Mouse (Mus musculus): ENCODE results near the gene Olfml3. TPM values are rescaled to one million over a fixed set of nuclear protein-coding genes. Genes with fewer than 3 reads are reported as not detected.

Gene Olfml3
- total and polyA plus RNA-seq, 2 experiments from 2014 or later, result 10.6 to 20.5 TPM

DNA sequence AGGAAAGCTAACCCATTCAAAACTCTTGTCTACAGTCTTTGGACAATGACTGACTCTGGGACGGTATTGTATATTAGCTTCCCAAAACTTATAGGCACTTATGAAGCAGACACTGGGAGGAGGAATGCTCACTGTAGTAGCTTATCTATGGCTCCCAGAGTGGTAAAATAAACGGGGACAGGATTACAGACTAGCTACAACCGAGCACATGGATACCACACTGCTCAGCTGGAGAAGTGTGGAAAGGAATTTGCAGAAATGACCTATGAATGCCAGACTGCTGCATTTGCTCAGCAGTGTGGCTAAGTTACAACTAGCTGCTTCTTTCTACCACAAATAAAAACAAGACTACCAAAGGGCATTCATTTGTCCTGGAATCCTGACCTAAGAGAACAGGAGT is 17.6 kb upstream of the Olfml3 start:
- Histone ChIP-seq H3K4me2 (ENCODE audit: low read depth, low read length) (no peak overlapping the region), H3K36me3 (replicated peaks; ENCODE audit: control insufficient read depth, insufficient read depth, low read length) (peaks cover 78% of the 10 kb centered on the region)

DNA sequence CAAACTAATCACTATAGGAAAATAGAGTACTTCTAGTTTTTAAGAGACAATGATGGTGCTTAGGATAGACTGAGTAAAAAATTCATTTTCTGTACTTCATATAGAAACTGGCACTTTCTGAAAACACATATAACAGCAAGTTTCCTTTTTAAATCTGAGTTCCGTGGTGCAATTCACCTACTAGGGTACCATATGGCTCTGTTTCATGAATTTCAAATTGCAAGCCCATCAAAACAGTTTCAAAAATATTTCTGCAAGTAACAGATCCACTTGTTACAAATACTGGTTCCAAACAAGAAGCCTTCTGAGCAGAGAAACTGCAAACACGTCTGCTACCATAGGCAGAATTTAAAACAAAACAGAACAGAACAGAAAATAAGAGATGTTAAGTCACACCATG is 13.8 kb upstream of the Olfml3 start:
- Histone ChIP-seq H3K9ac (replicated peaks; ENCODE audit: low read depth, low read length) (no peak overlapping the region), H3K27ac (ENCODE audit: low read depth) (no peak overlapping the region), H3K36me3 (replicated peaks; ENCODE audit: control insufficient read depth, insufficient read depth, low read length) (peaks cover 82% of the 10 kb centered on the region), H3K9me3 (replicated peaks; ENCODE audit: control insufficient read depth, low read length) (no peaks in the 10 kb centered on the region), H3K4me1 (ENCODE audit: control insufficient read depth, insufficient read depth) (no peaks in the 10 kb centered on the region), H3K4me3 (ENCODE audit: low read depth, low read length) (no peak overlapping the region), H3K4me2 (ENCODE audit: low read depth, low read length) (no peak overlapping the region), H3K27me3 (ENCODE audit: control insufficient read depth, insufficient read depth, low read length) (no peaks in the 10 kb centered on the region)
- no peak for TF ChIP-seq CTCF (IDR thresholded peaks at IDR 0.05; ENCODE audit: low read depth)
- TF ChIP-seq EP300 (IDR thresholded peaks at IDR 0.05; ENCODE audit: low read depth), result no peak
- 90% methylated on average over 2 of the region's 2 CpGs for WGBS
- ATAC-seq (ENCODE audit: insufficient read depth, low read depth), result no peak
- DNase-seq (ENCODE audit: low spot score), result no peak

More for the DNA sequence above, 17.6 kb upstream of the Olfml3 start:
- H3K4me3 ChIP-seq (ENCODE audit: low read depth, low read length), result no peak overlapping the region
- DNase-seq (ENCODE audit: low spot score) (peak; percentile 70), ATAC-seq (ENCODE audit: insufficient read depth, low read depth) (peak; percentile 89)
- 11% methylated on average over 3 of the region's 3 CpGs for WGBS
- H3K9ac ChIP-seq (replicated peaks; ENCODE audit: low read depth, low read length), result no peak overlapping the region
- H3K4me1 ChIP-seq (ENCODE audit: control insufficient read depth, insufficient read depth), result no peaks in the 10 kb centered on the region
- no peaks in the 10 kb centered on the region for H3K27me3 ChIP-seq (ENCODE audit: control insufficient read depth, insufficient read depth, low read length)
- no peak for TF ChIP-seq EP300 (IDR thresholded peaks at IDR 0.05; ENCODE audit: low read depth)
- no peak for TF ChIP-seq CTCF (IDR thresholded peaks at IDR 0.05; ENCODE audit: low read depth)
- no peaks in the 10 kb centered on the region for H3K9me3 ChIP-seq (replicated peaks; ENCODE audit: control insufficient read depth, low read length)
- H3K27ac ChIP-seq (ENCODE audit: low read depth), result peak overlapping the region; percentile 71

DNA sequence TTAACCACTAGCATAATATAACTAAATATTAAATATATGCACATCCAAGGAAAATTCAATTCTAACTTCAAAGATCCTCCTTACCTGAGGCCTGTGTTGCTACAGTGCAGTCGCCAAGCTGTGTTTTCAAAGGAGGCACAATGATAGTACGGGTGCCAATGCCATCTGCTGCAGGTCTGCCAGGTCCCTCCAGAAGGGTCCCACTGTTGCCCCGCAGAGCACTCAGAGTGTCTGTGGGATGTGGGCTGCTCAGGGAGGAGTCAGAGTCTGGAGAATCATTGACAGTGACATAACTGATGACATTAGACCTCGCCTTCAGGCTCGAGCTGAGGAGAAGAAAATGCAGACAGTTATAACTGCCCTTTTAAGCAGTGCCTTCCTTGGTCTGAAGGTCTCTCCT is 8.9 kb upstream of the Olfml3 start:
- no peak overlapping the region for H3K4me2 ChIP-seq (ENCODE audit: low read depth, low read length)
- 74% methylated on average over 5 of the region's 5 CpGs for WGBS
- H3K36me3 ChIP-seq (replicated peaks; ENCODE audit: control insufficient read depth, insufficient read depth, low read length), result peaks cover 91% of the 10 kb centered on the region
- H3K27me3 ChIP-seq (ENCODE audit: control insufficient read depth, insufficient read depth, low read length), result no peaks in the 10 kb centered on the region
- H3K9me3 ChIP-seq (replicated peaks; ENCODE audit: control insufficient read depth, low read length), result no peaks in the 10 kb centered on the region
- H3K9ac ChIP-seq (replicated peaks; ENCODE audit: low read depth, low read length), result no peak overlapping the region
- TF ChIP-seq EP300 (IDR thresholded peaks at IDR 0.05; ENCODE audit: low read depth), result no peak
- no peak for TF ChIP-seq CTCF (IDR thresholded peaks at IDR 0.05; ENCODE audit: low read depth)
- DNase-seq (ENCODE audit: low spot score), result no peak
- H3K27ac ChIP-seq (ENCODE audit: low read depth), result no peak overlapping the region
- H3K4me3 ChIP-seq (ENCODE audit: low read depth, low read length), result no peak overlapping the region
- no peak for ATAC-seq (ENCODE audit: insufficient read depth, low read depth)
- no peaks in the 10 kb centered on the region for H3K4me1 ChIP-seq (ENCODE audit: control insufficient read depth, insufficient read depth)

DNA sequence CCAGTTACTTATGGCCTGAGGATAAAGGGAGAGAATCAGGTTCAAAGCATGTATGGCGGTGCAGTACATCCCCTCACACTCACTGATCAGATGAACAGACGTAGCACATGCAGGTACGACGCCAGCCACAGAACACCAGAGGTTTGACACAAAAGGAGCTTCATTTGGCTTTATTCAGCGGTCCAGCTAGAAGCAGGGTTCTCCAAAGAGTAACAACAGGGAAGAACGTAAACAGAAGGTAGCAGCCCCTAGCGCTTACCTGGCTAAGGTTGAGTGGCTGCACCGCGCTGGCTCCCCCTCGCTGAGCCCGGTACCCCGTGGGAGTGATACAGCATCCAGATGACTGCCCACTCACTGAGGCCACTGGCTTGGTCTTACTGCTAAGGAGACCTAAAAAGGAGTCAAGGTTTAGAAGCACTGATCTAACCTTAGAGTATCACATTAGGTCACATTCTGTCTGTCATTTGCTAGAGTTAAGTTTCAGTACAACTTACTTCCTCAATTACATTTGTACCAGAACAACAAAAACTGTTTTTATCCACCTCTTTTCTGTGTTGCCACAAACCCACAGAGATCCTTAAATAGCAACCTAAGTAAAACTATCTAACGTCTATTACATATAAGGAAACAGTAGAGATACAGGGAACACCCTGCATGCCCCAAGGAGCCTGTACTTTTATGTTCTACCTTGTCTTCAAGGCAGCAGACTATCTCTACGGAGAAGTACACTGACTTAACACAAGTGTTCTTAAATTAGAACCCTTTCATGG is 7.4 kb upstream of the Olfml3 start:
- peaks cover 79% of the 10 kb centered on the region for H3K36me3 ChIP-seq (replicated peaks; ENCODE audit: control insufficient read depth, insufficient read depth, low read length)
- no peaks in the 10 kb centered on the region for H3K27me3 ChIP-seq (ENCODE audit: control insufficient read depth, insufficient read depth, low read length)
- ATAC-seq (ENCODE audit: insufficient read depth, low read depth) (no peak), DNase-seq (ENCODE audit: low spot score) (no peak)
- H3K4me3 ChIP-seq (ENCODE audit: low read depth, low read length), result no peak overlapping the region
- H3K9ac ChIP-seq (replicated peaks; ENCODE audit: low read depth, low read length), result no peak overlapping the region
- no peak overlapping the region for H3K27ac ChIP-seq (ENCODE audit: low read depth)
- H3K9me3 ChIP-seq (replicated peaks; ENCODE audit: control insufficient read depth, low read length), result no peaks in the 10 kb centered on the region
- H3K4me2 ChIP-seq (ENCODE audit: low read depth, low read length), result no peak overlapping the region
- TF ChIP-seq EP300 (IDR thresholded peaks at IDR 0.05; ENCODE audit: low read depth) (no peak), CTCF (IDR thresholded peaks at IDR 0.05; ENCODE audit: low read depth) (no peak)
- WGBS, result 82% methylated on average over 14 of the region's 14 CpGs
- H3K4me1 ChIP-seq (ENCODE audit: control insufficient read depth, insufficient read depth), result no peaks in the 10 kb centered on the region

DNA sequence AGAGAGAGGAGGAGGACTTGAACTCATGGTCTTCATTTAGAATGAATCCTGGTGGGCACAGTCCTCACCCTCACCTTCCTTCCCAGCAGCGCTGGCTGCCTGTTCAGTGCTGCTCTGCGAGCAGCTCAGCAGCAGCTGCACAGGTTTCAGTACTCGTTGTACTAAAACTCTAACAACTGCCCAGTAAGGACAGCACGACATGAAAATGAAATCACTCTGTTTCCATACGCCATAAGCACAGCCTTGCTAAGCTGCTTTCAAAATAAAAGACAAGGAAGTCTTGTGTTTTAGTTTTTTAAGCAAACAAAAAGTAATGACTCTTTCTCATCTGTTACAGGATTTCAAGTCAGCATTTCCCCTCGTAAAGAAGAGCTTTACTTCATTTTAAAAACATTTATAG is 5.4 kb upstream of the Olfml3 start:
- no peaks in the 10 kb centered on the region for H3K9me3 ChIP-seq (replicated peaks; ENCODE audit: control insufficient read depth, low read length)
- no peaks in the 10 kb centered on the region for H3K27me3 ChIP-seq (ENCODE audit: control insufficient read depth, insufficient read depth, low read length)
- ATAC-seq (ENCODE audit: insufficient read depth, low read depth) (no peak), DNase-seq (ENCODE audit: low spot score) (no peak)
- 84% methylated on average over 6 of the region's 6 CpGs for WGBS
- H3K27ac ChIP-seq (ENCODE audit: low read depth), result no peak overlapping the region
- H3K4me3 ChIP-seq (ENCODE audit: low read depth, low read length), result no peak overlapping the region
- TF ChIP-seq CTCF (IDR thresholded peaks at IDR 0.05; ENCODE audit: low read depth) (no peak), EP300 (IDR thresholded peaks at IDR 0.05; ENCODE audit: low read depth) (no peak)
- no peaks in the 10 kb centered on the region for H3K4me1 ChIP-seq (ENCODE audit: control insufficient read depth, insufficient read depth)
- no peak overlapping the region for H3K4me2 ChIP-seq (ENCODE audit: low read depth, low read length)
- H3K36me3 ChIP-seq (replicated peaks; ENCODE audit: control insufficient read depth, insufficient read depth, low read length), result peaks cover 63% of the 10 kb centered on the region
- no peak overlapping the region for H3K9ac ChIP-seq (replicated peaks; ENCODE audit: low read depth, low read length)

DNA sequence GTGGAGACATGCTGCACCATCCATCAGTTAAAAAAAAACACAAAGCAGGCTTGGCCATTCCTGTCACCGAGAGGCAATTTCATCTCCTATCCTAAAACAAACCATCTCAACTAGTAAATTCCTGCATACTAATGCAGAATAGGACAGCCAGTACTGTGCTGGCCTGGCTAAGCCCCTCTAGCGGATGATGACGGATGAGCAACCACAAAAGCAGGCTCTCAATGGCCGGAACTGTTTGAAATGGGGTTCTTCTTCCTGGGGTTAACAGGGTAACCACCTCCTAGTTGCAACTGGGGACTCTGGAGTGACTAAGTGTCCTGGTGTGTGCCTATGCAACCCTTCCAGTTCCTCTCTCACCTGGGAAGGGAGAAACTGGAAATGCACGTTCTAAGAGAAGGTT is 2.5 kb upstream of the Olfml3 start:
- WGBS, result 53% methylated on average over 5 of the region's 5 CpGs
- Histone ChIP-seq H3K4me1 (ENCODE audit: control insufficient read depth, insufficient read depth) (peaks cover 26% of the 10 kb centered on the region), H3K4me3 (ENCODE audit: low read depth, low read length) (no peak overlapping the region), H3K9me3 (replicated peaks; ENCODE audit: control insufficient read depth, low read length) (no peaks in the 10 kb centered on the region), H3K36me3 (replicated peaks; ENCODE audit: control insufficient read depth, insufficient read depth, low read length) (peaks cover 35% of the 10 kb centered on the region), H3K27me3 (ENCODE audit: control insufficient read depth, insufficient read depth, low read length) (no peaks in the 10 kb centered on the region), H3K4me2 (ENCODE audit: low read depth, low read length) (no peak overlapping the region), H3K27ac (ENCODE audit: low read depth) (no peak overlapping the region; the same call in 1 of the 2 replicates), H3K9ac (replicated peaks; ENCODE audit: low read depth, low read length) (no peak overlapping the region)
- TF ChIP-seq CTCF (IDR thresholded peaks at IDR 0.05; ENCODE audit: low read depth) (no peak), EP300 (IDR thresholded peaks at IDR 0.05; ENCODE audit: low read depth) (no peak)
- no peak for ATAC-seq (ENCODE audit: insufficient read depth, low read depth)
- no peak for DNase-seq (ENCODE audit: low spot score)
